Mouse (Mus musculus) naive thymus-derived CD4-positive, alpha-beta T cell, adult 2 months (primary cell): ENCODE data around the gene Eif2s2.
A peak's percentile ranks its signal among the peaks of the same experiment; 100 is the strongest.
"Not testable (repeated sequence)": the region's sequence is repeated elsewhere in the genome, so short reads cannot be mapped to it uniquely, and the experiment has no call there.

Experiments used
- DNase-seq: peaks from one replicate; pipeline ENCODE4 v3.0.0-alpha.2; 2011; ENCODE audit warnings: low read depth

Gene Eif2s2

DNA sequence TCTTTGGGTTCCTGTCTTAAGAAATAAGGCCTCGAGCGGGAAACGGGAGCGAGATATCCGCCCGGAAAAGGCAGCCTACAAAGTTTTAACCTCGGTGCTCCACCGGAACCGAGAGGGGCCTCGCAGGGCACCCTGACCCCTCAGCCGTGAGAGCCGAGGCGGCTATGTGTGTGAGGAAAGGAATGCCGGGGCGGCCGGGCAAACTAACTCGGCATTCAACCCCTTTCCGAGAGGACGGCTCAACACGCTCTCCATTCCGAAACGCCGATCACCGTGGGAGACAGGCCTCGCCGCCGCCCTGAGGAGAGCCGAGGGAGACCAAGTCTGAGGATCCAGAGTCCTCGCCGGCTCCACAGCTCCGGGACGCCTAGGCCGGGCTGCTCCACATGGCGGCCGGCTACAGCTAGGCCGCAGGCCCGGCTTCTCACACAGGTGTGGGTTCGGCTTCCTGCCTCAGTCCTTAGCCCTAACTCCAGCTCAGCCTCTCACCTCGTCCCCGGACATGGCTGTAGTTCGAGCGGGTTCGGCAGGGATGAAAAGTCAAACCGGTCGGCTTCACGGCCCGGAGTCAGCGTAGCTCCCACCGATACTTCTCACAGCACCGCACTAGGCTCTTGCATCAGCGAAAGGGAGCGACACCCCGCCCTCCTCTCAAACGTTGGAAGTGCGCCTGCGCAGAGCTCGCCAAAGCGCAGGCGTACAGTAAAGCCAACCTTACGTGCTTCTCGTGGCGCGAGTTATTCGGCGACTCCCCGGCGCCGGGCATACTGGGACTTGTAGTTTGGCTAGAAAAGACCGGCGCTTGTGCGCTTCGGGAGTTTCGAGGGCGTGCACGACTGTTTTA lies at the start of gene Eif2s2:
Gene Eif2s2, minus strand, starts transcription at position 735 of the 844 bp plus-strand sequence.
- DNase-seq: peak; percentile 98

DNA sequence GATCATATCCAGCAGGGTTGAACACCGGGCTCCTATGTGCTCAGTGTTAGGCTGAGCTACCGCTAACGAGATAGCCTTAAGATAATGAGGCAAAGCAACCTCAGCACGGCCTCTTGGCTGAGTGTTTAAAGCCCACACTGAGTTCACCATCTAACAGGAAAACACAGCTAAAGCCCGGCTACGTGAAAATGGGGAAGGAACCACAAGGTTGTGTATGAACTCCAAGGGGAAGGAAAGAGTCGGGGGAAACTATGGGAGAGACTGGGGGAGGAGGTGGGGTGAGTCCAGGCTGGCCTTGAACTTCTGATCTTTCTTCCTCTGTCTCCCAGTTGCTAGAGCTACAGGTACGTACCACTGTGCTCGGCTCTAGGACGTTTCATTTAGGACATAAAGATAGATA lies 49.2 kb upstream of the Eif2s2 start:
- no peak for DNase-seq

DNA sequence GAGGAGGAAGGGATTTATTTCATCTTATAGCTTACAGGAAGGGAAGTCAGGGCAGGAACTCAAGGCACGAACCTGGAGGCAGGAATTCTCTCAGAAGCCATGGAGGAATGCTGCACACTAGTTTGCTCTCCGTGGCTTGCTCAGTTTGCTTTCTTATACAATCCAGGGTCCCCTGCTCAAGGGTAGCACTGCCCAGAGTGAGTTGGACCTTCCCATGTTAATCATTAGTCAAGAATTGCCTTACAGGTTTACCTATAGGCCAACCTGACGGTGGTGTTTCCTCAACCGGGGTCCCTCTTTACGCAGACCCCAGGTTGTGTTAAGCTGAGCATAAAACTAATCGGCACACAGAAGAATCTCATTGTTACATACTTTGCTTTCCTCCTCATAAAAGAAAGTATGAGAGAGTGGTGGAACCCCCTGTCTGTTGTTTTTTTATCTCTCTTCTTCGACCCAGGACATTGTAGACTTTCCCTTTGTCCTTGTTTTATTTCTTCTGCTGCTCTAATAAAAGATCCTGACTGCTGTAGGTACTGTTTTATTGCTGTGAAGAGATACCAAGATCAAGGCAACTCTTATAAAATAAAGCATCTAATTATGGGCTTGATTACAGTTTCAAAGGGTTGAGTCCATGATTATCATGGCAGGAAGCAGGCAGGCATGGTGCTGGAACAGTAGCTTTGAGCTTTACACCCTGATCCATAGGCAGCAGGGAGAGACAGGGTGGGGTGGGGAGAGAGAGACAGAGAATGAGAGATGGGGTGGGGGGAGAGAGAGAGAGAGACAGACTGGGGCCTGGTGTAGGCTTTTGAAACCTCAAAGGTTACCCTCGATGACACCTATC lies 45.0 kb upstream of the Eif2s2 start:
- no peak for DNase-seq

DNA sequence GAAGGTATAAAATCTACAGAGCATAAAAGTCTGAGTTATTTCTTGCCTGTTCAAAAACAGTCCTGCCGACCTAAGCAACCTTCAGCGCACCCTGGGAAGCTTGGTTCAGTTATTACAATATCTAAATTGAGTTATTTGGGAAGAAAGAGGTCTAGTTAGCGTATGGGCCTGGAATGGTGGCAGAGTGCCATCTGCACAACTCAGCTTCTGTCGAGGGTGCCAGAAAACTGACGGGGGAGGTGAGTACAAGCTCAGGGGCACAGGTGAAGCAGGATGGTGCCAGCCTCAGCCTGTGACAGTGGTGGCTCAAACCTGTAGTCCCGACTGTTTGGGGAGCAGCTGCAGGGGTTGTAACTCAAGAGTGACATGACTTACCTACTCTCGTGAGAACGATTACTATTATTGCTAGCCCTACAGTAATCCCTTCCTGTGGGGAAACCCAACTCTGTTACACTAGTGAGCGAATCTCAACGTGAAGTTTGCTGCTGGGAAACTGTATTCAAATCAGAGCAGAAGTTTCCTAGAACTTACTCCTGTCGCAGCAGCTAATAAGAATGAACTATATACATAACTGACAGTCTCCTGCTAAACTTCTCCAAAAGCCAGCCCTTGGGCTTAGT lies 43.9 kb upstream of the Eif2s2 start:
- no peak for DNase-seq

DNA sequence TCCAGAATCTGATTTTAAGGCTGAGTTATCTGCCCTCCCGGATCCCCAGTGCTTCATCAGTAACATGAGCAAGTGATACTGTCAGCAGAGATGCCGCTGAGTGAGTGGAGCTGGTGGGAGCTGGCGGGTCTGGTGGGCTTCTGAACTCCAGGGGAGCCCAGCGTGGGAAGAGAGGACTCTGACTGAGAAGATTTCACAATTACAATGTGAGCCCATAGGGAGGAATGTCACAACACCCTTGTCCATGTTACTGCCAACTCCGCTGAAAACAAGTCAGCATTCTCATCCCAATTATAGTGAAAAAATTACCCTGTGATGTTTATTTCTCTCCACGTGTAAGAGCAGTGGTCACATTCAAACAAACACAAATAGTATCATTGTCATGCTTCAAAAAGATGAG lies 43.4 kb upstream of the Eif2s2 start:
- no peak for DNase-seq

DNA sequence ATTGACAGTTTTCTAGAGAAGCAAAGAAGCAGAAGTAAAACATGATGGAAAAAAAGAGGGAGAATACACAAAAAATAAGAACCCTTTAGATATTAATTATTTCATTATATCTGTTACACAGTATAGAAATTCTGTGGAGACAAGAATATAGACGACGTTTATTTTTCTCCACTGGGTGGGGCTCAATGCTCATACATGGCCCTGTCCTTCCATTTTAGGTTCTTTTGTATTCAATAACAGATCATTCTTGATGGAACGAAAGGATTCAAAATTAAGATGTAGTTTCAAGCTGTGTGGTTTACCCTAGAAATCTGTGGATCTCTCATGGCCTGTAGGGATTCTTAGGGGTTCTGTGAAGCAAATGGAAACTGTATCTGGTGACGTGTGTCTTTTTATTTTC lies 41.1 kb upstream of the Eif2s2 start:
- peak; percentile 65 for DNase-seq

DNA sequence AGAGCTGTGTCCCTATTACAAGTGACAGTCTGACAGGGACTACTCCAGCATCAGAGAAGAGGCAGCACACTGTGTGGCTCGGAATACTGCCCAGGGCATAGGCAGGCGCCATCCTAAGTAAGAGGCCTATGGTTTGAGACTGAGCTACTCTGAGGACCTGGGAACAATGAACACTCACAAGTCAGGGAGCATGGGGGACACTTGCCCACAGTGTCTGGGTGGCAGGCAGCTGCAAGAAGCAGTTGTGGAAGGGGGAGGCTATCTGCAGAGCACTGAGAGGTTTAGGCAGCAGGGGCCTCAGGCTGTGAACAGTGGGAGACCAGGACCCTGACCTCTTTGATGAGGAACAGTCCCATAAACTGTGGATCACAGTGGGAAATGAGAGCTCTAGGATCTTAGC lies 35.6 kb upstream of the Eif2s2 start:
- DNase-seq: no peak

DNA sequence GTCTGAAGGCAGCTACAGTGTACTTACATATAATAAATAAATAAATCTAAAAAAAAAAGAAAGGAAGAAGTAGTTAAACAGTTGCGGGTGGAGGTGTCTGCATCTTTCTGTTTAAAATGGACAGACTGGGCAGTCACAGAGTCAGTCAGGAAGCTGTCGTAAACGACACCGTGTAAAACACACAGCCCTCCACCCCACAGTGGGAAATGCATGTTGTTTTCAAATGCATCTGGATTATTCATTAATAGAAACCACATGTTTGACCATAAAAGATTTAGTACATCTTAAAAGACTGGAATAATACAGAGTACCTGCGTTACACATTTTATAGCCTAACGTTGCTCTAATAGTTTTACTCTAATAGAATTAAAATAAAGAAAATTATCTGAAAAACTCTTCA lies 34.1 kb upstream of the Eif2s2 start:
- DNase-seq: no peak

DNA sequence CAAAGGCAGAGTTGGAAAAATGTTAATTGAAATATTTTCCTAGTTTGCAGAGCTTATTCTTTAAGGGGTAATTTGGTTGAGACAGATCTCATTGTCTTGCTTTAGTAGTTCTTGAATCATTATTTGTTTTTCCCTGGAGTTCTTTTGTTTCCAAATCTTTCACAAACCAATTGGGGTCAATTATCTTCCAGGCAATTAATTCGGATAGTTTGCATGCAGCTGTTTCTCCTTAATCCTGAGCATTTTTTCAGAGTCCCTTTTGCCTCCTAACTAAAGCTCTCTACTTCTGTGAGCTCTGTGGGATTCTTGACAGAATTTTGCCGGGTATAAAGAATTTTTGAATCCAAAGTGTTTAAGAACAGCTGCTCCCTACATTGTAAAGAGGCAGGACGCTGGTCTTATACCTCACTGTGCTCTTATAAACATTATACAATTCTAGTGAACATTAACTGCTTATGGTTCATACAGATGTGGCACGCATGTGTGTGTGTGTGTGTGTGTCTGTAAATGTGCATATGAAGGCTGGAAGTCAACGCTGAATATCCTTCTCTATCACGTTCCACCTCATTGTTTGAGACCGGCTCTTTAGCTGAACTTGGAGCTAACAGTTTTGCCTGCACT lies 32.8 kb upstream of the Eif2s2 start:
- no peak for DNase-seq

DNA sequence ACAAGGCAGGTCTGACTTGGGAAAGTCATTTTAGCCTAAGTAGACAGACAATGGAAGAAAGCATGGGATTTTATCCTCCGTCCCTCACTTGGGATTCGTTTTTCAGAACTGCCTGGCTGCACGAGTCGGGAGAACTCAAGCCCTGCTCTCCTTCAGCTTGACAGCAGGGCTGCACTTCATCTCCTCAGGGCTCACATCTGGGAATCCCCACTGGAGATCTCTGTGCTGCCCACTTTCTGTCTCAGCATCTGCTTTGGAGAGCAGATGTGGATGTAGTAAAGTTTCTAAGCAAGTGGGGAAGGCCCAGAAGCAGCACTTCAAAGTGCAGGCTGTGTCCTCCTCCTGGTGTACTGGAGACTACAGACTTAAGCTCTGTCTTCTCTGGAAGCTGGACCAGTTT lies 29.4 kb upstream of the Eif2s2 start:
- DNase-seq: not testable (repeated sequence)

DNA sequence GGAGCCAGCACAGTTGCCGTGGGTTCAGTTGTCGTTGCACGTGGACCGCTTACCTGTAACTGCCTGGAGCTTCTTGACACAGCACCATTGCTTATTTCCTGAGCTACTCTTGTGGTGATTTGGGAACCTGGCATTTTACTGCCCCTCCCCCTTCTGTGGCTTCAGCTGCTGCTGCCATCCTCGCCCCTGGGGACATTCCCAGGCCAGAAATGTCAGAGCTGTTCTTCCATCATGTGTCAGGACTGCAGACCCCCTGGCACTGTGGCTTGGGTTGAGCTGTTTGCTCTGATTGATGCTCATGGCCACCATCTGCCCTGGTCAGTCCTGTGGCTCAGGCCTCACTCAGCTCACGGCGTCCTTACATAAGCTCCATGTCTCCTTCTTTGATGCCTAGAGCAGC lies 28.2 kb upstream of the Eif2s2 start:
- DNase-seq: no peak

DNA sequence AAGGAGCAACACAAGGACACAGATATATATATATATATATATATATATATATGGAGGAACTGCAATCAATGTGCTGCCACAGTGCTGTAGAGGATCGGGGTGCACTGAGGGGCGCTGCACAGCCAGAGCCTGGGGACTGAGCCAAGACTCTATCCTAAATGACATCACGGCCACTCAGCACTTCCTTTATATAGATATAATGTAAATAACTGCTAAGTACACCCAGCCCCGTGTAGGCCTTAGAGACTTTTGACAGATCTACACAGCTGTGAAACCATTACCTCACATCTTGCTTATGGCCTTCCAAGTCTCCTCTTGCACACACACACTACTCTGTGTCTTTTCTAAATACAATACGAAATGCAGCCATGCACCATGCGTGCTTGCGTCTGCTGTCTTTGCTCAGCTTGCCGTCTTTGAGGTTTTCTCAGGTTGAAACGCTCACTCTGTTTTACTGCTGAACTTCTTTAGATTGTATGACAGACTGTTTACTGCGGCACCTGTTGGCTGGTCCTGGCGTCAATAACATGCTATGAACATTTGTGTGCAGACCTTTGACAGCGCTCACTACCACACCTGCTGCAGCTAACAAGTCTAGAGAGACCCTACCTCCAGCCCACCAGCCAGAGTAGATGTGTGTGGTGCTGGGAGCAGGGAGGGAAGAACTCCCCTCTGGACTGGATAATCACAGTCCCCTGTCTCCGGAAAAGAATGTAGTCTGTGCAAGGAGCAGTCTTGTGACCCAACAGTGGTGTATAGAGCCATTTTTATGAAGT lies 25.3 kb upstream of the Eif2s2 start:
- no peak for DNase-seq

DNA sequence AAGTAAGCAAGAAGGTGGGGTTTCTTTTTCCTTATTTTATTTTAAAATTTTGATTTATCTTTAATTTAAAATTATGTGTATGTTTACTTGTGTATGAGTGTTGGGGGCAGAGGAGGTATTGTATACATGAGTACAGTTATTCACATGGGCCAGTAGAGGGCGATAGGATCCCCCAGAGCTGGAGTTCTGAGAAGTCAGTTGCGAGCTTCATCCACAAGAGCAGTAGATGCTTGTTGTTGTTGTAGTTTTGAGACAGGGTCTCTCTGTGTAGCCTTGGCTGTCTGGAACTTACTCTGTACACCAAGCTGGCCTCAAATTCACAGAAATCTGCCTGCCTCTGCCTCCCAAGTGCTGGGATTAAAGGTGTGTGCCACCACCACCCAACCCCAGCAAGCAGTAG lies 23.8 kb upstream of the Eif2s2 start:
- peak; percentile 65 for DNase-seq

DNA sequence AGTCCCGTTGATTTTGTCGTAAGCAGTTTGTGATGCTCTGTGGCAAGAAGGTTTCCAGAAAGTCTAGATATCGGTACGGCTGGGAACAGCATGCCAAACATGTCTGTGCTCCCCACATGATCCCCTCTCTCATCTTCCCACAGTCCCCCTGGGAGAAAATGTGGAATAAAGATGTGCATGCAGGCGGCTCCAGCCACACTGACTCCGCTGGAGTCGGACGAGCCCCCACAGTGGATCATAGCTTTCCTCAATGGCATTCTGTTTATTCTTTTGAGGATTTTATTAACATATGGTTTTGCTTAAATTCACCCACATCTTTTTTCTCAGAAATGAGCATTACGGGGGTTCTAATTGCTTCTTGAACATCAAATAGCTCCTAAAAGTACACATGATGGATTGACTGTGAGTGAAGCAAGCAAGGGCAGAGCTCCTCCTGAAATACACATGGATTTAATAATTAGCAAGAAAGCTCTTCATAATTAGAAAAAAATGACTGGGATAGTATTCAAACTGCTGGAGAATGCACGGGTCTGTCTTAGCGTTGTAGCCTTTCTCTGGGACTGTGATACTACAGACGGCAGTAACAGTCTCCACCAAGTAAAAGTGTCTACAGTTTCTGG lies 23.3 kb upstream of the Eif2s2 start:
- no peak for DNase-seq

DNA sequence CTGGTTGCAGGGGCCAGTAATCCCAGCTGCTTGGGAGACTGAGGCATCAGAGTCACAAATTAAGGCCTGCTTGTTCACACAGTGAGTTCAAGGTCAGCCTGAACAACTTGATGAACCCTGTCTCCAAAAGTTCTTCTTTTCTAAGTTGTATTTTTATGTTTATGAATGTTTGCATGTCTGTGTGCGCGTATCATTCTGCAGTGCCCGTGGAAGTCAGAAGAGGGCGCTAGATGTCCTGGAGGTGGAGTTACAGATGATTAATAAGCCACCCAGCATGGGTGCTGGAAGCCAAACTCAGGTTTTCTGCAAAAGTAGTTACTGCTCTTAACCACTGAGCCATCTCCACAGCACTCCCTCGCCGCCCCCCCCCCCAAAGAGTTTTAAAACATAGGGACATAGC lies 17.1 kb upstream of the Eif2s2 start:
- DNase-seq: peak; percentile 26

DNA sequence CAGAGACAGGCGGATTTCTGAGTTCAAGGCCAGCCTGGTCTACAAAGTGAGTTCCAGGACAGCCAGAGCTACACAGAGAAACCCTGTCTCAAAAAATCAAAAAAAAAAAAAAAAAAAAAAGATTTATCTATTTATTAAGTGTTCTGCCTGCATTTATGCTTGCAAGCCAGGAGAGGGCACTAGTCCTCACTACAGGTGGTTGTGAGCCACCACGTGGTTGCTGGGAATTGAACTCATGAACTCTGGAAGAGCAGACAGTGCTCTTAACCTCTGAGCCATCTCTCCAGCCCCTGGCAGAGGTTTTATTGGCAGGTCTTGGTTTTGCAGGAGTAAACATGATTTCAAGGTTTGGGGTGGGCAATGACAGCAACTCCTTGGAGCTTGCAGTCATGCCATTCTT lies 15.5 kb upstream of the Eif2s2 start:
- DNase-seq: peak; percentile 39

DNA sequence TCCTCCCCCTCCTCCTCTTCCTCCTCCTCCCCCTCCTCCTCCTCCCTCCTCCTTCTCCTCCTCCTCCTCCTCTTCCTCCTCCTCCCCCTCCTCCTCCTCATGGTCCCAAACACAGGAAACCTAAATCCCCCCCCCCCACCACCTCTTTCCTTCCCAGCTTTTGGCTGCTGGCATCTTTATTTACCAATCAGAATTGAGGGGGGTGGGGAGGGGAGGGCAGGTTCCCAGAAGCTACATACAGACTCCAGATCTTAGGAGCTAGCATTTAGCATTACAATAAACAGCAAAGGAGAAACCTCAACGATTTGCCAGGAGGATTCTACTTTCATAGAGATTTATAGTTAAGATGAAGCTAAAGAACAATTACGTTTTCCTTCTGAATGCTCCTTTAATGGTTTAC lies 13.1 kb upstream of the Eif2s2 start:
- DNase-seq: no peak

DNA sequence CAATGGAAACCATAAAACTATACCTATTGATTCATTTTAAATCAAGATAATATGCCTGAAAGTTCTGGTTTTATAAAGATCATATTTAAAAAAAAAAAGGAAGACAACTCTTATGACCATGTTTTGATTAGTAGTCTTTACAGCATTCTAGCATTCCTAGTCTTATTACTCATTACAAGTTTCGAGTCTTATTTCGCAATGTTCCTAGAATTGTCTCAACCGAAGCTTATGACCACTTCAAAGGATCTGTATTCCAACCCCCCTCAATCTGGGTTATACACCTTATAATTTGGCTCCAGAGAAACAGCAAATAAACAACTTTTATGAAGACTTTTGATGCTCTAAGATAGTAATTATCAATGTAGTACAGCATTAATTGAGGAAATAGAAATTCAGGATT lies 9.4 kb upstream of the Eif2s2 start:
- no peak for DNase-seq

DNA sequence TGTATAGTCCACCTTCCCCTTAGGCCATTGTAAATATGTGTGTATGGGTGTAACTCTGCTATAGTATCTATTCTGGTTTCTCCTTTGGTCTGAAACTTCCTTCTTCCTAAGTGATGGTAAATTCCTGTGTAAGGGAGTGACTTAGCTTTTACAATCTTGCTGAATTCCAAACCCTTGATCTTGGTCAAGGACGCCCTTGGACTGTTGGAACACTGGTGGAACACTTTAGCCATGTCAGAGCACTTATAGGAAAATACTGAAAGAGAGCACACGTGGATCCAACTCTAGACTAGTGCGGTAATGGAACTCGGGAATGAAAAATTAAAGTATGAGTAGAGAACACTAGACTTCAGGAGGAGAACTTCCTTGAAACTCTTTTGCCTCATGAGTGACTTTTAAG lies 6.7 kb upstream of the Eif2s2 start:
- not testable (repeated sequence) for DNase-seq

DNA sequence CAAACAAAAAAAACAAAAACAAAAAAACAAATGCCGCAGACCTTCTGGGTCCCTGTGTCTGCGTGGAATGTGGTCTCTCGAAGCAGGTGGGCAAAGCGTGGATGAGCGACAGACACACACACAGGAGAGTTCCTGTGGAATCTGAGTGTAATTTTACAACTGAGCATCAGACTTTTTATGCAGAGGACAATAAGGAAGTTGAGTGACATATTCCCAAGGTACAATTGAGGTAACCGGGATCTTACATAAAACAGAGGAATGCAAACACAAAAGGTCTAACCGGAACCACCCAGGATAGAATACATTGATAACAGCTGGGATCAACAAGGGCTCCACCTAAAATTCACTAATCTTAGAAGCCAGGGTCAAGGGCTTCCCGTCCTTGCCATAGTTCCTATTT lies 6.3 kb upstream of the Eif2s2 start:
- DNase-seq: not testable (repeated sequence)

DNA sequence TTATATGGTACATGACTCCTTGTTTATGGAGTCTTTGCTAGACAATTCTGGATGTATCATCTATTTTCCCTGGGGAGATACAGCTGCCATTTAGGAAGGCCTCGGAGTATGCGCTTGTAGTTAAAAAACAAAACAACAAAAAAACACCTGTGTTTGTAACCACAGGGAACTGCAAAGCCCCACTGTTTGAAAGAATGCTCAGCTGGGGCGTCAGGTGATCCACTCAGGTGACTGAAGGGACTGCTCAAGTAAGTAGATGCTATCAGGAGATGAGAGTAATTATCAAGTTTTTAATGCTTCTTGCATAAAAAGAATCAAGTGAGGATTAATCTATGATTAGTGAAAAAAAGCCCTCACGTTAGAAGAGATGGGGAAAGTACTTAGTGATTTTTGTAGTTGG lies 813 bp upstream of the Eif2s2 start:
- DNase-seq: no peak
